Mouse (Mus musculus): Measurements from ENCODE around the gene Ppp1r12a. TPM values are rescaled to one million over a fixed set of nuclear protein-coding genes. Genes with fewer than 3 reads are reported as not detected.

Gene Ppp1r12a
- total RNA-seq, 2 experiments from 2014 or later: 23.2 to 29.1 TPM

DNA sequence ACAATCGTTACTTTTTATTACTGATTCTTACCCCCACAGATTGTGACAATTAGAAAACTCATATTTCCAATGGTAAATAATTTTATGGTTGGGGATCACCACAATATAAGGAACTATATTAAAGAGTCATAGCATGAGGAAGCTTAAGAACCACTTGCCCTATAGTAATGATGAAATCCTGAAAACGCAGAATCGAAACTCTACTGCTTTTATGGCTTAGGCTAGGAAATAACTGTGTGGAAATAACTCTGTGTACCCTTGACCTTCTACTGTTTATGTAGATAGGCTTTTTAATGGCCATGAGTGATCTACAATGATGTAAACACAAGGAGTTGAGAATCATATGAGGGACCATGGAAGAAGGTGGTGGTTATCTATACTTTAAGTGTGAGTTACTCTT lies 21.3 kb upstream of the Ppp1r12a start:
- DNase-seq: no peak
- Histone ChIP-seq H3K27ac (no peak overlapping the region), H3K4me3 (no peak overlapping the region)
- no peak for TF ChIP-seq CTCF (IDR thresholded peaks at IDR 0.05)
- intact Hi-C loops (cut with DNase I): no loop called here

DNA sequence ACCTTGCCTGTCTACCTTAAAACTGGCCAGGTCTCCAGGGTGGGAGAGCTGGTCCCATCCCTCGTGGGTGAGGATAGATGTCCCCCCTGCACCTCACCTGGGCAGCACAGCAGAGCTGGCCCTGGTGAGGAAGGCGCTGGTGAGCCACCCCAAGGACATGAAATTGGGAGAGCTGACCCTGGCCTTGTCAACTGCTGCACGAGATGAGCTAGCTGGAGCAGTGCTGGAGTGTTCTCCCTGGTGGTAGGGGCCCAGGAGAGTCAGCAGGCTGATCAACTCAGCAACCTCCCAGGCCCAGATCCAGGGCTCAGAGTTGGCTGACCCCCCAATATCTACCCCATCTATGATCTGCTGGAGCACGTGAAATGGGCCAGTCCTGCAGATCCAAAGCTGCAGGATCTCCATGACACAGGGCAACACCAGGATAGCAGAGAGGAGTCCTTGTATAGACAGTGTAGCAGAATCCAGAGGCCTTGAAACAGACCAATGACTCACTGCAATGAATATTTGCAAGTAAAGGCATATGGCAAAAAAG lies 17.9 kb upstream of the Ppp1r12a start:
- intact Hi-C loops (cut with DNase I): no loop called here
- no peak for TF ChIP-seq CTCF (IDR thresholded peaks at IDR 0.05)

DNA sequence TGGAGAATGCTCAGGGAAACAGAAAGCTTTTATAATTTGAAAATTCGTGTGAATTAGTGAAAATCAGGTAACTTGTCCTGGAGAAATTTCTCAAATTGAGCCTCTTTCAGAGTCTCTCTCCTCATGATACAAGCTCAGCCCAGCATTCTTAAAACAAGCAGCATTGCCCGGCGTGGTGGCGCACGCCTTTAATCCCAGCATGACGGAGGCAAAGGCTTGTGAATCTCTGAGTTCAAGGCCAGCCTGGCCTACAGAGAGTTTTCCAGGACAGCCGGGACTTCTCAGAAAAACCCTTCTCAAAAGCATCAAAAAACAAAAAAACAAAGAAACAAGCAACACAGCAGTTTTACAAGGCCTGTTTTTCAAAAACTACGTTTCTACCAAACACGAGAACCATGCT lies 16.3 kb upstream of the Ppp1r12a start:
- H3K27ac ChIP-seq: no peak overlapping the region
- no peak overlapping the region for H3K4me3 ChIP-seq
- DNase-seq: no peak
- TF ChIP-seq CTCF (IDR thresholded peaks at IDR 0.05): no peak
- intact Hi-C loops (cut with DNase I): no loop called here

More for the DNA sequence above, 17.9 kb upstream of the Ppp1r12a start:
- no peak overlapping the region for H3K27ac ChIP-seq
- DNase-seq: no peak
- no peak overlapping the region for H3K4me3 ChIP-seq

DNA sequence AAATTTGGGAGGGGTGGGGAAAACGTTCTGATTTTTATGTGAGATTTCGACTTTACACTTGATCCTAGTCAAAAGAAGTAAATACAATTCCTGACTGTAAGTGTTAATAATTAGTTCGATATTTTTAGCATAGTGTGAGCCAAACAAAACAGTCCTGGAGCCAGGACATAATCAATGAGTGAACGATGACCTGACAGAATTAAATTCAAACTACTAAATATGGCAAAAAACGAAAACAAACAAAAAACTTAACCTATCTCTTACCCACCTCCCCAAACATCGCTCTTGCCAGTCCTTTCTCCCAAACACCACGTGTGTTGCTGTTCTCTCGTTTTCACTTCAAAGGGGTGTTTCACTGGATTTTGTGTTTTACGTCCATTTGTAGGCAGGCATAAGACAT lies 15.0 kb upstream of the Ppp1r12a start:
- Histone ChIP-seq H3K4me3 (no peak overlapping the region), H3K27ac (no peak overlapping the region)
- DNase-seq: no peak
- no peak for TF ChIP-seq CTCF (IDR thresholded peaks at IDR 0.05)
- intact Hi-C loops (cut with DNase I): no loop called here

DNA sequence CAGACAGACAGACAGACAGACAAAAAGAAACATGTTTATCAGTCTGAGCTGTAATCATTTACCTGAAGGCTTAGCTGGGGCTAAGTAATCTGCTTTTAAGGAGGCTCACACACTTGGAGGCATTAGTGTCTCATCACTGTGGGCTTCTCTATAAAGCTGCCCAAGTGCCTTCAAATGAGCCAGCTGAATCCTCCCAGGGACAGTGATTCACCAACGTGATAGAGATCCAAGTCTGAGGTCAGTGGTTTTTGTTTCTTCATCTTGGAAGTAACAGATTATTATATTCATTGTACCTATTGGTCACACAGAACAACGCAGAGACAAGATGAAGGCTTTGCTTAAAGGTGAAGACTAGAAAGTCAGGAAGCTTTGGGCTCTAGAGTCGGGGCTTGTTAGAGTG lies 8.7 kb upstream of the Ppp1r12a start:
- Histone ChIP-seq H3K27ac (no peak overlapping the region), H3K4me3 (no peak overlapping the region)
- intact Hi-C loops (cut with DNase I): no loop called here
- DNase-seq: no peak
- no peak for TF ChIP-seq CTCF (IDR thresholded peaks at IDR 0.05)

GRCm38 (mm10) chr10:108155042-108155686 lies 6.8 kb upstream of the Ppp1r12a start:
- no peak for TF ChIP-seq CTCF (IDR thresholded peaks at IDR 0.05)

DNA sequence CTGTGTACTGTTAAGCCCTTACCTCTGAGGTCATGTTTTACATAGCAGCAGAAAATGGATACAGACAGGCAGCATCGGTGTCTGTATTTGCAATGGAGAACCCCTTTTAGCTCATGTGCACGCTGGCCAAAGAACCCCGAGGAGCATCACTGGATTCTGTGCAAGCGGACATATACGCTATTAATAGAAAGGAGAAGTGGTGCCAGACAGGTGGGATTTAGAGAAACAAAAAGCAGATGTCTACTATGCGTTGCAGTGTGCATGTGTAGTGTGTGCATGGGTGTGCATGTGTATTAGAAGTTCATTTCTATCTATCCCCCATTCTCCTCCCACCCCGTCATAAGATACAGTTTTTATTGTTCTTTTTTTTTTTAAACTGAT lies 6.3 kb upstream of the Ppp1r12a start:
- DNase-seq: no peak
- Histone ChIP-seq H3K27ac (no peak overlapping the region), H3K4me3 (no peak overlapping the region)
- TF ChIP-seq CTCF (IDR thresholded peaks at IDR 0.05): no peak
- intact Hi-C loops (cut with DNase I): no loop called here

More at GRCm38 (mm10) chr10:108155042-108155686, 6.8 kb upstream of the Ppp1r12a start:
- no peak overlapping the region for H3K27ac ChIP-seq
- intact Hi-C loops (cut with DNase I): no loop called here
- peak; percentile 19 for DNase-seq
- H3K4me3 ChIP-seq: no peak overlapping the region

- intact Hi-C loops (cut with DNase I): no loop called here
- Histone ChIP-seq H3K4me3 (no peak overlapping the region), H3K27ac (no peak overlapping the region)
- TF ChIP-seq CTCF (IDR thresholded peaks at IDR 0.05): no peak
- DNase-seq: no peak
Measured at GRCm38 (mm10) chr10:108156128-108156527, 5.9 kb upstream of the Ppp1r12a start.

GRCm38 (mm10) chr10:108159002-108159401 lies 3.0 kb upstream of the Ppp1r12a start:
- intact Hi-C loops (cut with DNase I): no loop called here
- no peak overlapping the region for H3K27ac ChIP-seq
- no peak for DNase-seq
- no peak overlapping the region for H3K4me3 ChIP-seq
- TF ChIP-seq CTCF (IDR thresholded peaks at IDR 0.05): no peak

- no peak for TF ChIP-seq CTCF (IDR thresholded peaks at IDR 0.05)
- intact Hi-C loops (cut with DNase I): loop anchor here (10.0 kb wide), 1 partner anchor 72 kb away; no protein-coding TSS in a partner anchor
- DNase-seq: peak; percentile 68
- Histone ChIP-seq H3K27ac (peak overlapping the region; percentile 94), H3K4me3 (peak overlapping the region; percentile 93)
Measured at GRCm38 (mm10) chr10:108162297-108163020, 466 bp downstream of the Ppp1r12a start.

DNA sequence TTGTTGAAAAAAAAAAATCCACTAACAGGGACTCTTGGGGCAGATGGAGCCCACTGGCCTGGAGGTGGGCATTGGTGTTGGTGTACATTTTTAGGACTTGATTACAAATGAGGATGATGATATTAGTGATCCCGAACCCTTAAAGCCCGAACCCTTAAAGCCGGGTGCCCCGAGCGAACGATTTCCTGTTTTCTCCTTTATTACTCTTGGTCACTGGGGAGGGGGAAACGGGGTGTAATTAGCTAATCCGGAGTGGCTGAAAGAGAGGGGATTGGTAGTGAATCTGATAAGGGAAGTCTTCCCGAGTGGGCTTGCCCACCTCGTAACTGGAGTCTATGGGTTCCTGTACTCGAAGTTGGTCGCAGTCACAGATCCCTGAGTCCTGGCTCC lies 1.0 kb downstream of the Ppp1r12a start:
- Histone ChIP-seq H3K27ac (peak overlapping the region; percentile 94), H3K4me3 (peak overlapping the region; percentile 93)
- no peak for TF ChIP-seq CTCF (IDR thresholded peaks at IDR 0.05)
- DNase-seq: no peak
- intact Hi-C loops (cut with DNase I): loop anchor here (10.0 kb wide), 1 partner anchor 72 kb away; no protein-coding TSS in a partner anchor

DNA sequence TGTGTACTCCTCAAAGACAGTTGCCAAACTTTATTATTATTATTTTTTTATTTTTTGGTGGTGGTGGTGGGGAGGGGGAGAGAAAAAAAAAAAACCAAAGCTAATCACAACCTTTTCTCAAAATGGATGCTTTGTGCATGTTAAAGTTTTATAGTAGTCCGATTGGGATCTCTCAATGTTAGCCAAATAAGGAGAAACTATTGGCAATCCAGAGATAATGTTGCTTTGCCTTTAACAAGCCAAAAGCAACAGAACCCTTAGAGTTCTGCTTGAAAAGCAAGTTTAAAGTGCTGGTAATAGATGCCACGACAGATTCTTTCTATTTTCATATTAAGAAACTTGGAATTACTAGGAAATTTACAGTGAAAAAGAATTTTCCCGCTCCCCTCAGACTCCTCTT lies 1.5 kb downstream of the Ppp1r12a start:
- intact Hi-C loops (cut with DNase I): loop anchor here (10.0 kb wide), 1 partner anchor 71 kb away; no protein-coding TSS in a partner anchor
- TF ChIP-seq CTCF (IDR thresholded peaks at IDR 0.05): no peak
- Histone ChIP-seq H3K4me3 (peak overlapping the region; percentile 93), H3K27ac (peak overlapping the region; percentile 94)
- no peak for DNase-seq

GRCm38 (mm10) chr10:108167823-108168222 lies 5.8 kb downstream of the Ppp1r12a start:
- Histone ChIP-seq H3K4me3 (peak overlapping the region; percentile 60), H3K27ac (peak overlapping the region; percentile 91)
- intact Hi-C loops (cut with DNase I): loop anchor here (10.0 kb wide), 1 partner anchor 67 kb away; no protein-coding TSS in a partner anchor
- no peak for TF ChIP-seq CTCF (IDR thresholded peaks at IDR 0.05)
- peak; percentile 86 for DNase-seq
